Mouse (Mus musculus): ENCODE measurements around the gene Cpxm1. TPM values are rescaled to one million over a fixed set of nuclear protein-coding genes. Genes with fewer than 3 reads are reported as not detected.

Cpxm1 gene
- polyA plus RNA-seq, 2 experiments from 2014 or later: 0.24 to 1.2 TPM

Other genes with a start within 250 kb of the Cpxm1 start
- gene Snrpb, start 218.2 kb downstream of the Cpxm1 start, polyA plus RNA-seq (2017; shearing (Covaris generic)): 100 to 1,000 TPM; 354 to 438 TPM
- under 1 TPM in 1 of 2 experiments, not detected in 1; 0.12 TPM for gene Tmc2, start 202.4 kb downstream of the Cpxm1 start, polyA plus RNA-seq (2017; shearing (Covaris generic))
- gene Nop56, start 123.1 kb downstream of the Cpxm1 start, polyA plus RNA-seq (2017; shearing (Covaris generic)): 100 to 1,000 TPM; 293 to 306 TPM
- 100 to 1,000 TPM; 132 to 167 TPM for gene Idh3b, start 113.0 kb downstream of the Cpxm1 start, polyA plus RNA-seq (2017; shearing (Covaris generic))
- gene Ebf4, start 102.4 kb downstream of the Cpxm1 start, polyA plus RNA-seq (2017; shearing (Covaris generic)): not detected
- gene Gm28372, start 7.7 kb upstream of the Cpxm1 start, polyA plus RNA-seq (2017; shearing (Covaris generic)): not detected
- gene 1700020A23Rik, start 7.7 kb upstream of the Cpxm1 start, polyA plus RNA-seq (2017; shearing (Covaris generic)): not detected
- gene Tmem239, start 8.9 kb upstream of the Cpxm1 start, polyA plus RNA-seq (2017; shearing (Covaris generic)): not detected
- gene Vps16, start 26.8 kb upstream of the Cpxm1 start, polyA plus RNA-seq (2017; shearing (Covaris generic)): 100 to 1,000 TPM; 132 to 174 TPM
- 10 to 100 TPM; 11.6 to 18.4 TPM for gene Pced1a, start 27.1 kb upstream of the Cpxm1 start, polyA plus RNA-seq (2017; shearing (Covaris generic))
- 10 to 100 TPM; 58.1 to 69.6 TPM for gene Ptpra, start 52.7 kb upstream of the Cpxm1 start, polyA plus RNA-seq (2017; shearing (Covaris generic))
- 10 to 100 TPM; 25.4 to 31.1 TPM for gene Mrps26, start 166.2 kb upstream of the Cpxm1 start, polyA plus RNA-seq (2017; shearing (Covaris generic))
- not detected for gene Oxt, start 178.6 kb upstream of the Cpxm1 start, polyA plus RNA-seq (2017; shearing (Covaris generic))
- gene Avp, start 185.0 kb upstream of the Cpxm1 start, polyA plus RNA-seq (2017; shearing (Covaris generic)): not detected
- gene Fastkd5, start 232.5 kb upstream of the Cpxm1 start, polyA plus RNA-seq (2017; shearing (Covaris generic)): 10 to 100 TPM in 1 of 2 experiments, 1 to 10 TPM in 1; 9.0 to 11.0 TPM
- 1 to 10 TPM; 8.4 to 9.0 TPM for gene Ubox5, start 232.5 kb upstream of the Cpxm1 start, polyA plus RNA-seq (2017; shearing (Covaris generic))
- under 1 TPM in 1 of 2 experiments, not detected in 1; 0.15 TPM for gene Lzts3, start 245.2 kb upstream of the Cpxm1 start, polyA plus RNA-seq (2017; shearing (Covaris generic))